Mouse (Mus musculus) C2C12 (cell line): ENCODE results near the gene Cyp26b1. TPM values are rescaled to one million over a fixed set of nuclear protein-coding genes. Genes with fewer than 3 reads are reported as not detected.
A peak's percentile ranks its signal among the peaks of the same experiment; 100 is the strongest.

Experiments used
- H3K27me3 ChIP-seq: one replicate; pipeline ENCODE4 v1.6.1; 2011; ENCODE audit not compliant: control insufficient read depth, insufficient read depth, insufficient read length
- H3K36me3 ChIP-seq: one replicate; pipeline ENCODE4 v1.6.1; 2011; ENCODE audit not compliant: control insufficient read depth, insufficient read depth
- H3K4me3 ChIP-seq: one replicate; pipeline ENCODE4 v1.5.1; 2011; ENCODE audit warnings: mild to moderate bottlenecking, control low read depth; ENCODE audit not compliant: poor library complexity, insufficient read depth, severe bottlenecking
- H3K79me2 ChIP-seq: one replicate; pipeline ENCODE4 v1.6.1; 2011; ENCODE audit not compliant: control insufficient read depth, insufficient read depth
- H3K79me3 ChIP-seq: one replicate; pipeline ENCODE4 v1.6.1; 2011; ENCODE audit warnings: low read depth, control low read depth
- H3ac ChIP-seq: one replicate; pipeline ENCODE3; 2011; ENCODE audit warnings: low read depth; ENCODE audit not compliant: control insufficient read depth, insufficient read length
- CEBPB ChIP-seq: IDR thresholded peaks from one replicate; pipeline ENCODE4 v1.6.1; 2011; ENCODE audit warnings: low read depth, mild to moderate bottlenecking, control low read depth, moderate library complexity
- CTCF ChIP-seq: IDR thresholded peaks from one replicate; pipeline ENCODE4 v1.5.1; 2011; ENCODE audit not compliant: control insufficient read depth, insufficient read depth, insufficient read length
- FOSL1 ChIP-seq: IDR thresholded peaks from one replicate; pipeline ENCODE4 v1.8.0; 2011; ENCODE audit warnings: mild to moderate bottlenecking, low read length; ENCODE audit not compliant: poor library complexity, insufficient read depth, severe bottlenecking
- MAX ChIP-seq: IDR thresholded peaks from one replicate; pipeline ENCODE4 v1.6.1; 2011; ENCODE audit warnings: mild to moderate bottlenecking, control low read depth
- MYOD1 ChIP-seq: IDR thresholded peaks from one replicate; pipeline ENCODE4 v1.6.1; 2011; ENCODE audit warnings: low read depth; ENCODE audit not compliant: control insufficient read depth, insufficient read length
- MYOG ChIP-seq: IDR thresholded peaks from one replicate; pipeline ENCODE4 v1.6.1; 2011; ENCODE audit not compliant: control insufficient read depth, insufficient read length; ENCODE audit errors: extremely low read depth
- USF1 ChIP-seq: IDR thresholded peaks from one replicate; pipeline ENCODE4 v1.6.1; 2011; ENCODE audit warnings: low read depth, mild to moderate bottlenecking, control low read depth, moderate library complexity
- polyA plus RNA-seq: library from polyadenylated mRNA; unstranded; fragments of >200 nt; fragmentation: generic; extraction: Trizol; gene quantifications from one replicate; pipeline ENCODE4 v1.2.1, GENCODE M21; 2012; ENCODE audit warnings: missing spikeins

Cyp26b1 gene
- polyA plus RNA-seq, 1 experiment, result 4.4 TPM

- TF ChIP-seq CTCF (no peak), MYOG (no peak), CEBPB (no peak), FOSL1 (no peak), USF1 (no peak), MAX (no peak)
- Histone ChIP-seq H3K79me2 (no peaks in the 10 kb centered on the region), H3ac (no peak overlapping the region), H3K79me3 (no peaks in the 10 kb centered on the region), H3K36me3 (no peaks in the 10 kb centered on the region), H3K27me3 (peaks cover 45% of the 10 kb centered on the region), H3K4me3 (no peak overlapping the region)
Measured at GRCm38 (mm10) chr6:84585686-84586300, 7.9 kb downstream of the Cyp26b1 start.

DNA sequence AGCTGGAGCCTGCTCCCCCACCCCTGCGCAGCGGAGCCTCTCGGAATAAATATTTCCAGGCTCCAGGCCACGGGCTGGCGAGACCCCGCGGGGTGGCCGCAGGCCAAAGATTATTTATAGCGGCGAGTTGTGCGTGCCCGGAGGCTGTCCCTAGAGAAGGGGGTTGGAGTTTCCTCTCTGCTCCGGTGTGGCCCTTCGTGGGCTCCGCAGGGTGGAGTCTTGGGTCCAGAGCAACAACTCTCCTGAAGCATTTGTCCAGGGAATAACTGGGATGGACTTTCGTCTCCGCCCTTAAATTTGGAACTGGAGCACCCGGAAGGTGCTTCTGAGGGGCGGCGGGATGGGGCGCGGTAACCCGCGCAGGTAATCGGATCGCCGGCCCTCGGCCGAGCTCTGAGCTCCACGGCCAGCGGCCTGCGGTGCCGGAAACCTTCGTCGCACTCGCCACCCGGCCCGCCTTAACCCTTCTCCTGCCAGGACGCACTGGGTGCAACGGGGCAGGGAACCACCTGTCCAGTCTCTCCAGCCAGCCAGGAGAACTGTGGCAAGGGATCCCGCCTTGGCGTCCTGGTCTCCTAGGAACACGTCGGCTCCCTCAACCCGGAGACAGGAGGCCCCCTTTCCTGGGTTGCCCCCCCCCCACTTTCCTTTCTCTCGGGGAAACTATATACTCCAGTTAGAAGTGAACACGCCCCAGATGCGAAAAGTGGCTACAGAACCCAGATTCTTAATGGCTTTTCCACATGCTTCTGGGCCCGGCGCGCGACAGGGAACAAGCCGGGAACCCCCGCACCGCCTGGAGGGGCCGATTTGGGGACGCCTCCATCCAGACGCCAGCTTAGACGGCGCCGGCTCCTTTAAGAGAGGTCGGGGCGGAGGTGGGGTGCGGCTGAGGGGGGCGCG is 8.7 kb downstream of the Cyp26b1 start:
- no peak overlapping the region for H3ac ChIP-seq
- no peaks in the 10 kb centered on the region for H3K36me3 ChIP-seq
- peaks cover 45% of the 10 kb centered on the region for H3K27me3 ChIP-seq
- no peaks in the 10 kb centered on the region for H3K79me2 ChIP-seq
- H3K4me3 ChIP-seq, result no peak overlapping the region
- no peak for TF ChIP-seq USF1
- TF ChIP-seq FOSL1, result no peak
- no peak for TF ChIP-seq MAX
- TF ChIP-seq CTCF, result no peak
- TF ChIP-seq CEBPB, result no peak
- no peak for TF ChIP-seq MYOD1
- no peak for TF ChIP-seq MYOG
- H3K79me3 ChIP-seq, result no peaks in the 10 kb centered on the region

GRCm38 (mm10) chr6:84583841-84584782 is 9.6 kb downstream of the Cyp26b1 start:
- H3ac ChIP-seq, result no peak overlapping the region
- no peaks in the 10 kb centered on the region for H3K36me3 ChIP-seq
- H3K79me3 ChIP-seq, result no peaks in the 10 kb centered on the region
- H3K27me3 ChIP-seq, result peaks cover 40% of the 10 kb centered on the region
- no peak overlapping the region for H3K4me3 ChIP-seq
- TF ChIP-seq USF1, result no peak
- TF ChIP-seq MAX, result no peak
- TF ChIP-seq FOSL1, result no peak
- no peak for TF ChIP-seq CTCF
- TF ChIP-seq MYOD1, result no peak
- no peak for TF ChIP-seq MYOG
- no peak for TF ChIP-seq CEBPB
- no peaks in the 10 kb centered on the region for H3K79me2 ChIP-seq

GRCm38 (mm10) chr6:84583371-84583770 is 10.3 kb downstream of the Cyp26b1 start:
- no peak overlapping the region for H3ac ChIP-seq
- H3K79me2 ChIP-seq, result no peaks in the 10 kb centered on the region
- H3K27me3 ChIP-seq, result peaks cover 40% of the 10 kb centered on the region
- no peak overlapping the region for H3K4me3 ChIP-seq
- no peaks in the 10 kb centered on the region for H3K36me3 ChIP-seq
- TF ChIP-seq USF1 (no peak), CTCF (no peak), MAX (peak; percentile 26), MYOD1 (no peak)
- no peaks in the 10 kb centered on the region for H3K79me3 ChIP-seq

DNA sequence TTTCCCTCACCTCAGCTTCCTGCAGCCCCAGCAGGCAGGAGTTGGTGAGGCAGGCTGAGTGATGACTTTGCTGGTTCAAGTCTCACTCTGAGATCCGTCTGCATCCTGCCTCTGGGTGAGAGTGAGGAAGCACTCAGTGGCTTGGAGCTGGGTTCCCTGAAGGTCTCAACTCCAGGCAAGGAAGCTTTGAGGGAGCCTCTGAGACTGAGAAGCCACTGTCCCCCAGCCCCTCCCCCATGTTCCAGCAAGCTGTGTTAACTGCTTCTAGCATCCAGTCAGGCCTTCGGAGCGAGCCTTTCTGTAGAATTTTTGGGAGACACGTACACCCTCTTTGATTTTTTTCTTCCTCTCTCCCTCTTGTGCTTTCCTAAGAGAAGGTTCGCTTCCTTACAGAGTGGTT is 10.9 kb downstream of the Cyp26b1 start:
- no peaks in the 10 kb centered on the region for H3K79me2 ChIP-seq
- H3K4me3 ChIP-seq, result no peak overlapping the region
- no peak overlapping the region for H3ac ChIP-seq
- TF ChIP-seq MYOG (no peak), MYOD1 (no peak), FOSL1 (no peak), USF1 (no peak), MAX (no peak)
- no peaks in the 10 kb centered on the region for H3K79me3 ChIP-seq
- H3K36me3 ChIP-seq, result no peaks in the 10 kb centered on the region
- peaks cover 40% of the 10 kb centered on the region for H3K27me3 ChIP-seq
